Mouse (Mus musculus) olfactory bulb, adult 2 months (tissue): ENCODE measurements at regions not wholly inside any gene's neighbourhood (a gene's known extent, or its start where the extent isn't known, plus 50 kb on each side); places are given as distances from the start of the nearest gene placed in this dataset.

Source experiments
- CTCF ChIP-seq: fragments of 200-500 bp; IDR thresholded peaks from 2 replicates; pipeline ENCODE4 v1.5.1; 2012; ENCODE audit warnings: low read depth, mild to moderate bottlenecking, low read length, moderate library complexity; ENCODE audit not compliant: insufficient read depth
- POLR2A ChIP-seq: fragments of 200-500 bp; IDR thresholded peaks from 2 replicates; pipeline ENCODE4 v1.6.1; 2012; ENCODE audit warnings: mild to moderate bottlenecking, low read depth, low read length, moderate library complexity; ENCODE audit not compliant: insufficient read depth

DNA sequence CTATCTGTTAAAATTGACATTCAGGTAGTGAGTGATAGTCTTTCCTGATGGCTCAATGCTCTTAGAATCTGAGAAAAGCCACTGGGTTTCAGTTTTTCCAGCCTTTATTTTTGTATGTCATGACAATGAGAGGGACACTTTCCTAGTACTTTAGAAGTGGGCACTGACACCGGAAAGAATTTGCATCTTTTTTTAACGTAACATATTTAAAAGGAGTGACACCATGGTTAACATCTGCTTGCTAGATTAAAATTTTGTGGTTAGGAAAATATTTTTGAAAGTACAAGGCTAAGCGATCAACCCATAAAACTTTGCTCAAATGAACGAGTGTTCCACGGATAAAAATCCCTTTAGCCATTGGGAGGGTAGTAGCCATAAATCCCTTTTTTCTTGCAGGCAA, 174.7 kb downstream of the 1700129C05Rik start:
- TF ChIP-seq CTCF (no peak), POLR2A (no peak)
